Mouse (Mus musculus) bone marrow, adult 2 months (tissue): Measurements from ENCODE around the gene Rhbdl1.

Experiments used
- CTCF ChIP-seq: fragments of 200-500 bp; IDR thresholded peaks from 2 replicates; pipeline ENCODE4 v1.5.1; 2011; ENCODE audit warnings: low read length, control low read depth; ENCODE audit not compliant: control insufficient read depth, insufficient read depth
- POLR2A ChIP-seq: fragments of 200-500 bp; IDR thresholded peaks from 2 replicates; pipeline ENCODE4 v1.6.1; 2011; ENCODE audit warnings: low read depth, mild to moderate bottlenecking, control low read depth, low read length, borderline replicate concordance; ENCODE audit not compliant: control insufficient read depth

DNA sequence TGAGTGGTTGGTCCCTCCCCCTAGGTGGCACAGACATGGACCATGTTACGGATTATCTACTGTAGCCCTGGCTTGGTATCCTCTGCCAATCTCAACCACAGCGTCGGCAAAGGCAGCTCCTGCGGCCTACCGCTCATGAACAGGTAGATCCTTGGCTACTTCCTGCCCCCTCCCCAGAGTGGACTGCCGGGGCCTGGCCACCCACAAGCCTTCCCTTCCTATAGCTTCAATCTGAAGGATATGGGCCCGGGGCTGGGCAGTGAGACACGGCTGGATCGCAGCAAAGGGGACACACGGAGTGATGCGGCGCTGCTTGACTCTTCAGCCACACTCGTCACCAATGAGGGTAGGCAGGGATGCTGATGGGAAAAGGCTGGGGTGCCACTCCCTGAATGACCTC, 10.1 kb downstream of the Rhbdl1 start:
- TF ChIP-seq CTCF (no peak), POLR2A (no peak)
